Mouse (Mus musculus) liver, embryonic 18 days (tissue): Measurements from ENCODE around the gene Gm13941. TPM values are rescaled to one million over a fixed set of nuclear protein-coding genes. Genes with fewer than 3 reads are reported as not detected.

Source experiments
- polyA plus RNA-seq: library from polyadenylated mRNA; depleted of rRNA; stranded (reverse); fragments of >200 nt; gene quantifications from 2 replicates; pipeline ENCODE4 v1.2.3, GENCODE M21; 2012; rRNA removed

The Gm13941 gene
- not detected in 2 replicates for polyA plus RNA-seq

DNA sequence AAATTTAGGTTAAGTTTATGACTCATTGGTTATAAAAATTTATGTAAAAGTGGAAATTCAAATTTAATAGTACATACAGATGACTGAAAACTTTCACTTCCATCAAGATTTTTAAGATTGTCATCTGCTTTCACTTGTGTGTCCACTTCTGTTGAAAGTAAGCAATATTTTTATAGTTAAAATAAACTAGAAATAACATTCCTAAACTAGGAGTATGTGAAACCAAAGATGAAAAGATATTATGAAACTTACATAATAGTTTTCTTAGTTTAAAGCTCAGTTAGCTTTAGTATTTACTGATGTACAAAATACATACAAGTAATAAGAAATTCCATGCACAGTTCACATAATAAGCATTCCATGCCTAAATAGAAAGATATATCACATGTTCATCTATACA lies at the start of gene Gm13941:
Gene Gm13941 (minus strand): TSS at position 101 of the 400 bp plus-strand sequence.

DNA sequence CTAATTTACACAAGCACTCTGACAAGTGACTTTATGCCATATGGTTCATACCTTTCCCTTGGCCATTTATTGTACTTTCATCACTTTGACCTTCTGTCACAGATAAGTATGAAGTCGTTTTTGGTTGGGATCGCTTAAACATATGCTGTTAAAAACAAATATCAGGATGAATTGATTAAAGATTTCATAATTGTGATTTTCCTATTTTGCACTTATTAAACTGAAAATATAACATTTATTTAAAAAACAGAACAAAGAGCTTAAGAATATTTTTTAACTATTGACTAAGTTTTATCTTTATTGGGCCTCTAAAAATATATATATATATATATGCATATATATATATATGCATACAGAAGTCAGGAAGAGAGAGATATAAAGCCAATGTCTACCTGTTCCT lies 47.1 kb upstream of the Gm13941 start, which contains the start of gene Gm15130:
Gene Gm15130 (minus strand): TSS at position 101 of the 400 bp plus-strand sequence.

Other genes with a start within 250 kb of the Gm13941 start
- not detected in 2 replicates for gene Ano3, start 155.1 kb downstream of the Gm13941 start, polyA plus RNA-seq
- gene Gm15130, start 47.0 kb upstream of the Gm13941 start, polyA plus RNA-seq: not detected in 2 replicates
- not detected in 2 replicates for gene 4930430A15Rik, start 123.6 kb upstream of the Gm13941 start, polyA plus RNA-seq
- gene Olfr1275, start 129.3 kb upstream of the Gm13941 start, polyA plus RNA-seq: not detected in 2 replicates
- gene Olfr1276, start 148.5 kb upstream of the Gm13941 start, polyA plus RNA-seq: not detected in 2 replicates
- not detected in 2 replicates for gene Olfr1277, start 168.1 kb upstream of the Gm13941 start, polyA plus RNA-seq
- not detected in 2 replicates for gene Olfr1278, start 184.2 kb upstream of the Gm13941 start, polyA plus RNA-seq
- not detected in 2 replicates for gene Olfr1279, start 194.7 kb upstream of the Gm13941 start, polyA plus RNA-seq
- not detected in 2 replicates for gene Olfr1280, start 208.0 kb upstream of the Gm13941 start, polyA plus RNA-seq
- gene Olfr1281, start 220.5 kb upstream of the Gm13941 start, polyA plus RNA-seq: not detected in 2 replicates
- gene Olfr1282, start 230.1 kb upstream of the Gm13941 start, polyA plus RNA-seq: not detected in 2 replicates